Mouse (Mus musculus): Measurements from ENCODE around the gene Grn. TPM values are rescaled to one million over a fixed set of nuclear protein-coding genes. Genes with fewer than 3 reads are reported as not detected.

Gene Grn
- total and polyA plus RNA-seq, 3 experiments, result 83.4 to 119 (median 86.9) TPM

GRCm38 (mm10) chr11:102411704-102412103 lies 18.4 kb upstream of the Grn start:
- WGBS, result 5% methylated on average over 11 of the region's 11 CpGs
- Histone ChIP-seq H3K9ac (ENCODE audit: low read depth, low read length) (0 out of 2 replicates have a peak overlapping the region, but pooled peaks have one; percentile 4), H3K27ac (peak overlapping the region; percentile 17)

GRCm38 (mm10) chr11:102413059-102413458 lies 17.1 kb upstream of the Grn start:
- Histone ChIP-seq H3K4me3 (no peak overlapping the region), H3K36me3 (ENCODE audit: control insufficient read depth, insufficient read depth, low read length) (no peaks in the 10 kb centered on the region), H3K27ac (no peak overlapping the region), H3K79me2 (replicated peaks; ENCODE audit: control insufficient read depth, insufficient read depth, low read length) (no peaks in the 10 kb centered on the region), H3K9ac (ENCODE audit: low read depth, low read length) (no peak overlapping the region), H3K4me1 (ENCODE audit: control insufficient read depth, insufficient read depth, low read length) (peaks cover 3% of the 10 kb centered on the region), H3K27me3 (ENCODE audit: control insufficient read depth, insufficient read depth, low read length) (no peaks in the 10 kb centered on the region)
- DNase-seq, result no peak
- 80% methylated on average over 8 of the region's 8 CpGs for WGBS
- TF ChIP-seq POLR2A (IDR thresholded peaks at IDR 0.05; ENCODE audit: insufficient read depth, low read depth, low read length) (no peak), CTCF (IDR thresholded peaks at IDR 0.05) (no peak), EP300 (IDR thresholded peaks at IDR 0.05; ENCODE audit: insufficient read depth, low read depth, low read length) (no peak)
- intact Hi-C loops (cut with DNase I), result no loop called here

More at GRCm38 (mm10) chr11:102411704-102412103, 18.4 kb upstream of the Grn start:
- no peaks in the 10 kb centered on the region for H3K36me3 ChIP-seq (ENCODE audit: control insufficient read depth, insufficient read depth, low read length)
- H3K27me3 ChIP-seq (ENCODE audit: control insufficient read depth, insufficient read depth, low read length), result no peaks in the 10 kb centered on the region
- H3K79me2 ChIP-seq (replicated peaks; ENCODE audit: control insufficient read depth, insufficient read depth, low read length), result no peaks in the 10 kb centered on the region
- intact Hi-C loops (cut with DNase I), result loop anchor here (1.0 to 2.0 kb wide), 2 partner anchors 102 to 163 kb away; partner anchors contain the start of gene BC030867
- DNase-seq, result peak; percentile 88 to 91
- no peak overlapping the region for H3K4me3 ChIP-seq
- H3K4me1 ChIP-seq (ENCODE audit: control insufficient read depth, insufficient read depth, low read length), result peaks cover 3% of the 10 kb centered on the region
- no peak for TF ChIP-seq POLR2A (IDR thresholded peaks at IDR 0.05; ENCODE audit: insufficient read depth, low read depth, low read length)
- peak; percentile 97 for TF ChIP-seq EP300 (IDR thresholded peaks at IDR 0.05; ENCODE audit: insufficient read depth, low read depth, low read length)
- TF ChIP-seq CTCF (IDR thresholded peaks at IDR 0.05), result peak; percentile 94

GRCm38 (mm10) chr11:102415034-102415802 lies 14.9 kb upstream of the Grn start:
- no peaks in the 10 kb centered on the region for H3K27me3 ChIP-seq (ENCODE audit: control insufficient read depth, insufficient read depth, low read length)
- H3K79me2 ChIP-seq (replicated peaks; ENCODE audit: control insufficient read depth, insufficient read depth, low read length), result no peaks in the 10 kb centered on the region
- H3K9ac ChIP-seq (ENCODE audit: low read depth, low read length), result no peak overlapping the region
- 64% methylated on average over 10 of the region's 10 CpGs for WGBS
- H3K4me3 ChIP-seq, result no peak overlapping the region
- H3K36me3 ChIP-seq (ENCODE audit: control insufficient read depth, insufficient read depth, low read length), result no peaks in the 10 kb centered on the region
- H3K4me1 ChIP-seq (ENCODE audit: control insufficient read depth, insufficient read depth, low read length), result peaks cover 3% of the 10 kb centered on the region
- DNase-seq, result no peak
- TF ChIP-seq EP300 (IDR thresholded peaks at IDR 0.05; ENCODE audit: insufficient read depth, low read depth, low read length) (no peak), CTCF (IDR thresholded peaks at IDR 0.05) (no peak), POLR2A (IDR thresholded peaks at IDR 0.05; ENCODE audit: insufficient read depth, low read depth, low read length) (no peak)
- intact Hi-C loops (cut with DNase I), result no loop called here
- no peak overlapping the region for H3K27ac ChIP-seq

- Histone ChIP-seq H3K79me2 (replicated peaks; ENCODE audit: control insufficient read depth, insufficient read depth, low read length) (no peaks in the 10 kb centered on the region), H3K4me1 (ENCODE audit: control insufficient read depth, insufficient read depth, low read length) (no peaks in the 10 kb centered on the region), H3K4me3 (no peak overlapping the region), H3K27me3 (ENCODE audit: control insufficient read depth, insufficient read depth, low read length) (no peaks in the 10 kb centered on the region), H3K36me3 (ENCODE audit: control insufficient read depth, insufficient read depth, low read length) (no peaks in the 10 kb centered on the region), H3K9ac (ENCODE audit: low read depth, low read length) (no peak overlapping the region), H3K27ac (no peak overlapping the region)
- 54% methylated on average over 1 of the region's 1 CpGs for WGBS
- intact Hi-C loops (cut with DNase I), result no loop called here
- DNase-seq, result no peak
- TF ChIP-seq EP300 (IDR thresholded peaks at IDR 0.05; ENCODE audit: insufficient read depth, low read depth, low read length) (no peak), CTCF (IDR thresholded peaks at IDR 0.05) (no peak), POLR2A (IDR thresholded peaks at IDR 0.05; ENCODE audit: insufficient read depth, low read depth, low read length) (no peak)
These were observed 13.0 kb upstream of the Grn start for GRCm38 (mm10) chr11:102417160-102417559.

GRCm38 (mm10) chr11:102418887-102419286 lies 11.2 kb upstream of the Grn start:
- Histone ChIP-seq H3K79me2 (replicated peaks; ENCODE audit: control insufficient read depth, insufficient read depth, low read length) (no peaks in the 10 kb centered on the region), H3K4me3 (no peak overlapping the region), H3K4me1 (ENCODE audit: control insufficient read depth, insufficient read depth, low read length) (no peaks in the 10 kb centered on the region), H3K9ac (ENCODE audit: low read depth, low read length) (no peak overlapping the region), H3K36me3 (ENCODE audit: control insufficient read depth, insufficient read depth, low read length) (no peaks in the 10 kb centered on the region), H3K27ac (no peak overlapping the region), H3K27me3 (ENCODE audit: control insufficient read depth, insufficient read depth, low read length) (no peaks in the 10 kb centered on the region)
- no peak for TF ChIP-seq POLR2A (IDR thresholded peaks at IDR 0.05; ENCODE audit: insufficient read depth, low read depth, low read length)
- no peak for TF ChIP-seq CTCF (IDR thresholded peaks at IDR 0.05)
- TF ChIP-seq EP300 (IDR thresholded peaks at IDR 0.05; ENCODE audit: insufficient read depth, low read depth, low read length), result no peak
- intact Hi-C loops (cut with DNase I), result no loop called here
- DNase-seq, result peak; percentile 49 to 56

GRCm38 (mm10) chr11:102421559-102421958 lies 8.6 kb upstream of the Grn start:
- H3K4me1 ChIP-seq (ENCODE audit: control insufficient read depth, insufficient read depth, low read length), result no peaks in the 10 kb centered on the region
- intact Hi-C loops (cut with DNase I), result no loop called here
- 69% methylated on average over 8 of the region's 8 CpGs for WGBS

More at GRCm38 (mm10) chr11:102421559-102421958, 8.6 kb upstream of the Grn start:
- Histone ChIP-seq H3K27me3 (ENCODE audit: control insufficient read depth, insufficient read depth, low read length) (no peaks in the 10 kb centered on the region), H3K4me3 (no peak overlapping the region), H3K36me3 (ENCODE audit: control insufficient read depth, insufficient read depth, low read length) (no peaks in the 10 kb centered on the region), H3K27ac (no peak overlapping the region), H3K9ac (ENCODE audit: low read depth, low read length) (no peak overlapping the region), H3K79me2 (replicated peaks; ENCODE audit: control insufficient read depth, insufficient read depth, low read length) (no peaks in the 10 kb centered on the region)
- no peak for DNase-seq
- TF ChIP-seq POLR2A (IDR thresholded peaks at IDR 0.05; ENCODE audit: insufficient read depth, low read depth, low read length) (no peak), EP300 (IDR thresholded peaks at IDR 0.05; ENCODE audit: insufficient read depth, low read depth, low read length) (no peak), CTCF (IDR thresholded peaks at IDR 0.05) (no peak)

Data from heart, adult 2 months (tissue).